Mouse (Mus musculus): ENCODE measurements around the gene Gm11627. TPM values are rescaled to one million over a fixed set of nuclear protein-coding genes. Genes with fewer than 3 reads are reported as not detected.
A peak's percentile ranks its signal among the peaks of the same experiment; 100 is the strongest.
"Not testable (repeated sequence)": the region's sequence is repeated elsewhere in the genome, so short reads cannot be mapped to it uniquely, and the experiment has no call there.

Gene Gm11627
- polyA plus RNA-seq, 1 experiment from 2014 or later: 19.2 TPM

DNA sequence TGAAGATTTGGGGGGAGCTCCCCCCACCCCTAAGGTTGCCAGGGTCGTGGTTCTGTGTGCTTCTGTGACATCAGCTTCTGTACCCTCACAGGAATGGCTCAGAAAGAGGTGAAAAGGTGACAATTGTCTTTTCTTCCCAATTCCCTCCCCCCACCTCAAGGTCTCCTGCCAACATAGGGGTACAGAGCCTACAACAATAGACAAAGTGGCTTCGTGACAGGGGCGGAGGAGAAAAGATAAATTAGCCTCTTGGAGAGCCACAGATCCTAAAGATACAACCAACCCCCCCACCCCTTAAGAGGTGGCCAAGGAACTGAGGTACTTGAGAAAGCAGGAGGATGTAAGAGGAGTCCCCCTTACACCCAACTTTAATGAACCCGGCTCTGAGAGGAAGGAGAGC, 29.4 kb upstream of the Gm11627 start:
- 34% methylated on average over 4 of the region's 4 CpGs for WGBS
- no peak for ATAC-seq (ENCODE audit: insufficient read depth, low FRiP score, low read depth)
- peak overlapping the region; percentile 77; the same call in 1 of the 2 replicates for H3K4me3 ChIP-seq (replicated peaks)
- H3K9me3 ChIP-seq: no peaks in the 10 kb centered on the region
- peak overlapping the region; percentile 41 for H3K27ac ChIP-seq
- H3K4me2 ChIP-seq: peak overlapping the region; percentile 86
- no peaks in the 10 kb centered on the region for H3K36me3 ChIP-seq
- H3K27me3 ChIP-seq (replicated peaks): no peaks in the 10 kb centered on the region
- H3K9ac ChIP-seq: no peak overlapping the region
- H3K4me1 ChIP-seq: peaks cover 34% of the 10 kb centered on the region

DNA sequence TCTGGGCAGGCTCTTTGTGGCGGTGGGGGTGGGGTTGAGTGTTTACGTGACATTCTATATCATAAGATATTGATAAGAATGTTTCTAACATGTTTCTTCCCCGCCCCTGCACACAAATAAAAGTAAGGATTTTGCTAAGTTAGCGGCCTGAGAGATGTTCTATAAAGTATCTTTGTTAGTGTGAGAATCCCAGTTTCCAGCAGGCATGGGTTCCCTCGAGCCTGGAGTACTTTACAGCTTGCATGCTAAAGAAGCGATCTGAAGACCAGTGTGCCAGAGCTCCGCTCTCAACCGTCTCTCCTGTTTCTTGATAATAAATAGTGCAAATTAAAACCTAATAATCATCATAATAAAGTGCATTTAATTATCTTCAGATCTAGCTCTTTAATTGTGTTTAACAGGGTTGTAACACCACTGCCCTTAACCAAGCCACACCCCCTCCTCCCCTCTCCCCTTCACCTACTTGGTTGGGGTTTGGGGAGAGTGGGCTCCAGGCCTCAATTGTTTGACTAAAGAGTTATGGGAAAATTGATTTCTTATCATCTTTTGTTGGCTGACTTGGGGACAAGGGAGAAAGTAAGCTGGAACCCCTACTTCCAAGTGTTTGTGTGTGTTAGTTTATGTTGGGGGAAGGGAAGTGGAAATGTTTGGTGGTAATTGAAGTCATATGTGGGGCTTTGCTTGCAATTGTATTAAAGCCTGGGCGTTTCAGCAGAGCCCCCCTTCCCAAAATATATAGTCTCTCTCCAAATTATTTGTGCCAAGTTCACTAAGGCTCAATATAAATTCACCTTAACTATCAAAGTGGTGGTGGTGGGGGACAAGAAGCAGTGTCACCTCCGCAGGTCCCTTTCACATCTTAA, 28.7 kb upstream of the Gm11627 start:
- H3K27ac ChIP-seq: 0 out of 2 replicates have a peak overlapping the region, but pooled peaks have one; percentile 41
- no peak overlapping the region for H3K9ac ChIP-seq
- ATAC-seq (ENCODE audit: insufficient read depth, low FRiP score, low read depth): no peak

DNA sequence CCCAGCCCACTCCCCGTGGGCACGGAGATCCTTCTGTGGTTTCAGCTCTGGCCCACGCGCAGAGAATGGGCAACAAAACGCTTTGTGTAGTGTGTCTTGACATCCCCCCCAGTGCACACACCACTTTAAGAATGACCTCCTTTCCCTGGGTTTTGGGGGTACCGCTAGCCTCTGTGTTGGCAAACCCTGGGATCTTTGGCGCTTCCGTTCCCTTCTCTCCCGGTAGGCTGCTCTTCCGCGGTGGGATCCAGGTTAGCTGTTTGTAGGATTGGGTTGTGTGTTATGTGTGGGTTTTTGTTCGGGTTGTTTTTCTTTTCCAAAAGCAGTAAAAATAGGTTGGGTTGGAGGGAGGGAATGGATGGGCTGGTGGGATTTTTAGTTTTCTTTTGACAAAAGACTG, 27.9 kb upstream of the Gm11627 start:
- WGBS: 4% methylated on average over 12 of the region's 12 CpGs
- Histone ChIP-seq H3K4me1 (peaks cover 37% of the 10 kb centered on the region), H3K4me3 (replicated peaks) (peak overlapping the region; percentile 77), H3K9ac (peak overlapping the region; percentile 26; the same call in 1 of the 2 replicates), H3K27ac (peak overlapping the region; percentile 97), H3K4me2 (peak overlapping the region; percentile 86)
- not testable (repeated sequence) for H3K27me3 ChIP-seq (replicated peaks); H3K9me3 ChIP-seq; ATAC-seq (ENCODE audit: insufficient read depth, low FRiP score, low read depth); H3K36me3 ChIP-seq

More for the DNA sequence above, 28.7 kb upstream of the Gm11627 start:
- Histone ChIP-seq H3K27me3 (replicated peaks) (no peaks in the 10 kb centered on the region), H3K4me2 (peak overlapping the region; percentile 86), H3K4me3 (replicated peaks) (peak overlapping the region; percentile 77), H3K4me1 (peaks cover 34% of the 10 kb centered on the region), H3K36me3 (no peaks in the 10 kb centered on the region), H3K9me3 (no peaks in the 10 kb centered on the region)
- WGBS: 21% methylated on average over 10 of the region's 10 CpGs

DNA sequence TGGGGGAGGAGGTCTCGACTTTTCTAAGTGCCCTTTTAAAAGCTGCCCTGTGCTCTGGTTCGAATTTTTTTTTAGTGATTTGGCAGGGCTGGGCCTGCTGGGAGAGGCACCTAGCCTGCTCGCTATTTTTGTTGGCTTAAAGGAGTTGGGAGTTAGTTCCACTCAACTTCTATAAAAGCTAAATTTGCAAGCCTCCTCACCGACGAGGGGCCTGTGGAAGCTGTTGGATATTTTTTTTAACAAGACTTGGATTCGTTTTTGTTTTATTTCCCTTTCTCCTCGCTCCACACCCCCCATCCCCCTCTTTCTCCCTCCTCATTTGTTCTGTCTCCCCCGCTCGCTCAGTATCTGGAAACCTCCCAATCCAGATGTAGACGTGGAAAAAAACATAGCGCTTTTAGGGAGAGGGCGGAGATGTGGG, 27.5 kb upstream of the Gm11627 start:
- peak overlapping the region; percentile 97 for H3K27ac ChIP-seq
- peaks cover 37% of the 10 kb centered on the region for H3K4me1 ChIP-seq
- no peak for ATAC-seq (ENCODE audit: insufficient read depth, low FRiP score, low read depth)
- 3% methylated on average over 12 of the region's 12 CpGs for WGBS
- H3K27me3 ChIP-seq (replicated peaks): no peaks in the 10 kb centered on the region
- no peaks in the 10 kb centered on the region for H3K9me3 ChIP-seq
- H3K9ac ChIP-seq: peak overlapping the region; percentile 26; the same call in 1 of the 2 replicates
- no peaks in the 10 kb centered on the region for H3K36me3 ChIP-seq
- peak overlapping the region; percentile 77 for H3K4me3 ChIP-seq (replicated peaks)
- H3K4me2 ChIP-seq: peak overlapping the region; percentile 86

DNA sequence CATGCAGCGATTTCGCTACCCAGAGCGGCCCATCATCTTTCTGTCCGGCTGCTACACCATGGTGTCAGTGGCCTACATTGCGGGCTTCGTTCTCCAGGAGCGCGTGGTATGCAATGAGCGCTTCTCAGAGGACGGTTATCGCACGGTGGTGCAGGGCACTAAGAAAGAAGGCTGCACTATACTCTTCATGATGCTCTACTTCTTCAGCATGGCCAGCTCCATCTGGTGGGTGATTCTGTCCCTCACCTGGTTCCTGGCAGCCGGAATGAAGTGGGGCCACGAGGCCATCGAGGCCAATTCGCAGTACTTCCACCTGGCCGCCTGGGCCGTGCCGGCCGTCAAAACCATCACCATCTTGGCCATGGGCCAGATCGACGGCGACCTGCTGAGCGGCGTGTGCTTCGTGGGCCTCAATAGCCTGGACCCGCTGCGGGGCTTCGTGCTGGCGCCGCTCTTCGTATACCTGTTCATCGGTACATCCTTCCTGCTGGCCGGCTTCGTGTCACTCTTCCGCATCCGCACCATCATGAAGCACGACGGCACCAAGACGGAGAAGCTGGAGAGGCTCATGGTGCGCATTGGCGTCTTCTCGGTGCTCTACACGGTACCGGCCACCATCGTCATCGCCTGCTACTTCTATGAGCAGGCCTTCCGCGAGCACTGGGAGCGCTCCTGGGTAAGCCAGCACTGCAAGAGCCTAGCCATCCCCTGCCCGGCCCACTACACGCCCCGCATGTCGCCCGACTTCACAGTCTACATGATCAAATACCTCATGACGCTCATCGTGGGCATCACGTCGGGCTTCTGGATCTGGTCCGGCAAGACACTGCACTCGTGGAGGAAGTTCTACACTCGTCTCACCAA, 26.5 kb upstream of the Gm11627 start:
- Histone ChIP-seq H3K27me3 (replicated peaks) (no peaks in the 10 kb centered on the region), H3K4me2 (peak overlapping the region; percentile 86), H3K36me3 (no peaks in the 10 kb centered on the region), H3K9ac (peak overlapping the region; percentile 81), H3K27ac (peak overlapping the region; percentile 97), H3K4me1 (peaks cover 27% of the 10 kb centered on the region), H3K4me3 (replicated peaks) (peak overlapping the region; percentile 77), H3K9me3 (no peaks in the 10 kb centered on the region)
- no peak for ATAC-seq (ENCODE audit: insufficient read depth, low FRiP score, low read depth)
- under 1% methylated on average over 62 of the region's 62 CpGs for WGBS

DNA sequence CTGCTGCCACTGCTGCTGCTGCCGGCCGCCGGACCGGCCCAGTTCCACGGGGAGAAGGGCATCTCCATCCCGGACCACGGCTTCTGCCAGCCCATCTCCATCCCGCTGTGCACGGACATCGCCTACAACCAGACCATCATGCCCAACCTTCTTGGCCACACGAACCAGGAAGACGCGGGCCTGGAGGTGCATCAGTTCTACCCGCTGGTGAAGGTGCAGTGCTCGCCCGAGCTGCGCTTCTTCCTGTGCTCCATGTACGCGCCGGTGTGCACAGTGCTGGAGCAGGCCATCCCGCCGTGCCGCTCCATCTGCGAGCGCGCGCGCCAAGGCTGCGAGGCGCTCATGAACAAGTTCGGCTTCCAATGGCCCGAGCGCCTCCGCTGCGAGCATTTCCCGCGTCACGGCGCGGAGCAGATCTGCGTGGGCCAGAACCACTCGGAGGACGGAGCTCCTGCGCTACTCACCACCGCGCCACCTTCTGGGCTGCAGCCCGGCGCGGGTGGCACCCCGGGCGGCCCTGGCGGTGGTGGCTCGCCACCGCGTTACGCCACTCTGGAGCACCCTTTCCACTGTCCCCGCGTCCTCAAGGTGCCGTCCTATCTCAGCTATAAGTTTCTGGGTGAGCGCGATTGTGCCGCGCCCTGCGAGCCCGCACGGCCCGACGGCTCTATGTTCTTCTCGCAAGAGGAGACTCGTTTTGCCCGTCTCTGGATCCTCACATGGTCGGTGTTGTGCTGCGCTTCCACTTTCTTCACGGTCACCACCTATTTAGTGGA, 25.7 kb upstream of the Gm11627 start:
- Histone ChIP-seq H3K36me3 (no peaks in the 10 kb centered on the region), H3K27ac (peak overlapping the region; percentile 97), H3K4me3 (replicated peaks) (peak overlapping the region; percentile 77), H3K4me1 (peaks cover 22% of the 10 kb centered on the region), H3K27me3 (replicated peaks) (no peaks in the 10 kb centered on the region), H3K4me2 (peak overlapping the region; percentile 86), H3K9ac (peak overlapping the region; percentile 81), H3K9me3 (no peaks in the 10 kb centered on the region)
- ATAC-seq (ENCODE audit: insufficient read depth, low FRiP score, low read depth): peak; percentile 11; the same call in 1 of the 2 replicates
- under 1% methylated on average over 69 of the region's 74 CpGs for WGBS

DNA sequence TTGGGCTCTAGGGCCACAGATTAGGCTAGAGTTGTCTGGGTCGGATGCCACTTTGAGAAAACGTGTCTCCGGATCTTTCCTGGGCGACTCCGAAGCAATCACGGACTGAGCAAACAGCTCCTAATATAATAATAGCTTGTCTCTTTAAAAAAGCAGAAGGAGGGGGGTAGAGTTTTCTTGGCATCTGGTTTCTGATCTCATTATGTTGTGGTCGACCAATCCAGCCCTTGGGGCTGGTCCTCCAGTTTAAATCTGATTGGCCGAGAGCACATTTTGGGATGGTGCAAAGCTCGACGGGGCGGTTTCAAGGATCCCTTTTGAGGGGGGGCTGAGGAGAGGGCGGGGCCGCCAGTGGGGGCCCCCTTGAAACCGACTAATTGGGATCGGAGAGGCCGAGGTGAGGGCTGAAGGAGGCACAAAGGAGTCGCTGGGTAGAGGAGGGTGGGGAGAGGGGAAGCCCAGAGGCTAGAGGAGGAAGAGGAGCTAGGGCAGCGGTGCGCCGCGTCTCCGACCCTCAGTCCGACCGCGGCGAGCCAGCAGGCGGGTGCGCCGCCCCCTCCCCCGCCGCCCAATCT, 24.8 kb upstream of the Gm11627 start, which contains the start of gene Fzd2:
Gene Fzd2, plus strand, starts transcription at position 387 of the 575 bp plus-strand sequence.
- peak; percentile 89 for ATAC-seq (ENCODE audit: insufficient read depth, low FRiP score, low read depth)
- WGBS: under 1% methylated on average over 31 of the region's 31 CpGs
- H3K4me2 ChIP-seq: peak within 1 kb of the TSS; percentile 86

DNA sequence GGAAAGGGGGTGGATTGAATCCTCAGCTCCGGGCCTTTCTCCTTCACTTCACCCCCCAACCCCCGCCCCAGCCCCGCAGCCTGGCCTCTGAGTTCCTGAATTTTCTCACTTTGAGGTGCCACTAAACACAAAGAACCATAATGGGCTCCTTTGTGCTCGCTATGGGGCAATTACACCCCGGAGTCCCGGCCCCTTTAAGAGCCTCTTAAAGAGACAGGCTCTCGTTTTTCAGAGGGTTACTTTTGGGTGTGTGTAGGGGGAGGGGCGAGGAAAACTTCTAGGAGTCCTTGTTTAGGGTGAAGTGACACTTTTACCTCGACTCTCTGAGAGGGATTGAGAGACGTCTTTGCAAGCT, 24.2 kb upstream of the Gm11627 start:
- WGBS: under 1% methylated on average over 10 of the region's 10 CpGs
- Histone ChIP-seq H3K4me2 (peak overlapping the region; percentile 86), H3K9ac (peak overlapping the region; percentile 20; the same call in 1 of the 2 replicates), H3K9me3 (no peaks in the 10 kb centered on the region), H3K4me1 (peaks cover 9% of the 10 kb centered on the region), H3K27me3 (replicated peaks) (no peaks in the 10 kb centered on the region), H3K27ac (peak overlapping the region; percentile 97), H3K36me3 (no peaks in the 10 kb centered on the region), H3K4me3 (replicated peaks) (peak overlapping the region; percentile 77)
- peak; percentile 63 for ATAC-seq (ENCODE audit: insufficient read depth, low FRiP score, low read depth)

More for the DNA sequence above, 24.8 kb upstream of the Gm11627 start, which contains the start of gene Fzd2:
- Histone ChIP-seq H3K4me1 (peaks cover 15% of the 10 kb centered on the region), H3K9me3 (no peaks in the 10 kb centered on the region), H3K4me3 (replicated peaks) (peak within 1 kb of the TSS; percentile 77), H3K9ac (peak within 1 kb of the TSS; percentile 81), H3K27ac (peak within 1 kb of the TSS; percentile 97), H3K36me3 (no peaks in the 10 kb centered on the region), H3K27me3 (replicated peaks) (no peaks in the 10 kb centered on the region)

DNA sequence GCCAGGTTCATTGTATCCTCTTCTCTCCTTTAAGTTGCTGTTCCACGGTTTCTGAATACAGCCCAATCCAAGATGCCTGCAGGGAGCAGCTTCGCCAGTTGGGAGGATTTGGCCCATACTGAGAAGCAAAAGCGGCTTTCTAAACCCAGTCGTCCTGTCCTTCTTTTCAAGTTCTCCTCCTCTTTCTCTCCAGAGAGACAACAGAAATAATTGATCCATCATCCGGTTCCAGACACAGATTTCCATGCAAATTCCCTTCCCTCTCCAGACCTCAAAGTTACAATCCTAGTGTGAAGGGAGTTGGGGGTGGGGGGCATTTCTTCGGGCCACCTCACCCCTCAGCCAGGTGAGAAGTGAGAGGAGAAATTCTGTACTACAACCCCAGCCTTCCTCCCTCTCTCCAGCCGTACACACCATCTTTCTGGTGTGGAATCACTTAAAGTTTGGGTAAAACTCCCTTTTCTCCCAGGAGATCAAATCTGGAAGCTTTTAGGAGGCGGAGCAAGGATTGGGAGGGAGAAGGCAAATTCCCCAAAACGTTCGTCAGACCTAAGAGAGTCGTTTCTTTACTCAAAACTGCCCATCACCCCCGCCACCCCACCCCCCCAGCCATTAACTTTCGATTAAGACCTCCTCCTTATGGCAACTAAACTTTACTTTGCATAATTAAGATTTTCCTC, 23.7 kb upstream of the Gm11627 start:
- H3K36me3 ChIP-seq: no peaks in the 10 kb centered on the region
- peak overlapping the region; percentile 86 for H3K4me2 ChIP-seq
- peak overlapping the region; percentile 20 for H3K9ac ChIP-seq
- H3K4me1 ChIP-seq: peaks cover 4% of the 10 kb centered on the region; the same call in 1 of the 2 replicates
- WGBS: 4% methylated on average over 13 of the region's 13 CpGs
- H3K27ac ChIP-seq: peak overlapping the region; percentile 97
- peak overlapping the region; percentile 77 for H3K4me3 ChIP-seq (replicated peaks)
- no peaks in the 10 kb centered on the region for H3K27me3 ChIP-seq (replicated peaks)
- ATAC-seq (ENCODE audit: insufficient read depth, low FRiP score, low read depth): no peak
- no peaks in the 10 kb centered on the region for H3K9me3 ChIP-seq

DNA sequence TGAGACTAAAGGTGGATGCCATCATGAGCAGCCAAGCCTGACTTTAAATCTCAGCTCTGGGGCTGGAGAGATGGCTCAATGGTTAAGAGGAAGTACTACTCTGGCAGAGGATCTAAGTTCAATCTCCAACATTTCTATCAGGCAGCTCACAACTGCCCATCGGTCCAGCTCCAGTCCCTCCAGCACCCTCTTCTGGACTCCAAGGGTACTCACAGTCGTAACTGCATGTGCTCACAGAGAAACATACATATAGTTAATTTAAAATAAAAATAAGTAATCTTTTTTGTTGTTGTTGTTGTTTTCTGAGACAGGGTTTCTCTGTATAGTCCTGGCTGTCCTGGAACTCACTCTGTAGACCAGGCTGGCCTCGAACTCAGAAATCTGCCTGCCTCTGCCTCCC, 20.7 kb upstream of the Gm11627 start:
- H3K4me3 ChIP-seq (replicated peaks): no peak overlapping the region
- no peaks in the 10 kb centered on the region for H3K9me3 ChIP-seq
- H3K9ac ChIP-seq: no peak overlapping the region
- H3K27me3 ChIP-seq (replicated peaks): no peaks in the 10 kb centered on the region
- peaks cover 15% of the 10 kb centered on the region for H3K4me1 ChIP-seq
- H3K36me3 ChIP-seq: no peaks in the 10 kb centered on the region
- H3K4me2 ChIP-seq: no peak overlapping the region
- no peak overlapping the region for H3K27ac ChIP-seq
- no peak for ATAC-seq (ENCODE audit: insufficient read depth, low FRiP score, low read depth)
- WGBS: 84% methylated on average over 3 of the region's 3 CpGs
